Mouse (Mus musculus) megakaryocyte, embryonic 14.5 days (primary cell): ENCODE measurements around the gene Lmbr1. TPM values are rescaled to one million over a fixed set of nuclear protein-coding genes. Genes with fewer than 3 reads are reported as not detected.

ENCODE experiments used
- H3K27me3 ChIP-seq: replicated peaks from 2 replicates; pipeline ENCODE3; 2012; ENCODE audit warnings: inconsistent platforms
- H3K36me3 ChIP-seq: replicated peaks from 2 replicates; pipeline ENCODE3; 2012; ENCODE audit warnings: low read length, inconsistent platforms, mixed read lengths
- H3K4me1 ChIP-seq: 2 replicates; pipeline ENCODE4 v1.6.1; 2012; ENCODE audit warnings: inconsistent platforms
- H3K4me3 ChIP-seq: replicated peaks from 2 replicates; pipeline ENCODE3; 2012; ENCODE audit warnings: moderate library complexity, mild to moderate bottlenecking, inconsistent platforms
- H3K9me3 ChIP-seq: 2 replicates; pipeline ENCODE4 v1.6.1; 2012; ENCODE audit warnings: inconsistent platforms
- FLI1 ChIP-seq: IDR thresholded peaks from 2 replicates; pipeline ENCODE4 v1.6.1; 2012; ENCODE audit warnings: low read length, inconsistent platforms, mixed read lengths
- GATA1 ChIP-seq: IDR thresholded peaks from 3 replicates; pipeline ENCODE4 v1.6.1; 2012; ENCODE audit warnings: mixed read lengths, low read length, inconsistent platforms, borderline replicate concordance
- polyA plus RNA-seq: library from polyadenylated mRNA; stranded (reverse); fragments of >175 nt; gene quantifications from 2 replicates; pipeline ENCODE4 v1.2.3, GENCODE M21; 2012; ENCODE audit warnings: low replicate concordance; ENCODE audit not compliant: insufficient read depth

Gene Lmbr1
- polyA plus RNA-seq, 1 experiment: 0.41 TPM

DNA sequence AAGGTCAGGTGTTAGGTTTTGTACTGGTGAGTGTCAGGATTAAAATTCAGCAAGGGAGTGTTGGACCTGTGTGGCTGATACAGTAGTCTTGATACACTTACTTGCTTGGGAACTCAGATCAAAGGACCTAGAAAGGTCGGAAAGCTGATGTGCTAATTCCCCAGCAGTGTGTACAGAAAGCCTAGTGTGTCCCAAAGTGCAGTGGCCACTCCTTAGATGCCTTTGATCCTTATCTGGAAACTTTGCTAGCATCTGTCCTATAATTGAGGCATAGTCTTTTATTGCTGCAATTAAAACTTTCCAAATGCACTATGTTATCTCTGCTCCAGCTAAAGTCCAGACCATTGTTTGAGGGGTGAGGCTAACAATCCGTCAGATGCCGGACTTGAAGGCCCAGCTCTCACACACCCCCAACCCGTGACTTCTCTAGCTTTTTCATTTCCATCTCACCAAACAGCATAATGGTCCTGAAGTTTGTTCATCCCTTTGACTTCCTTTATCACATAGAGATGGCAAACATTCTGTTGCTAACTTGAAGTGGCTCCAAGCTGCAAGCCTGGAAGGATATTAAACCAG lies 166.1 kb downstream of the Lmbr1 start:
- H3K9me3 ChIP-seq: no peaks in the 10 kb centered on the region

DNA sequence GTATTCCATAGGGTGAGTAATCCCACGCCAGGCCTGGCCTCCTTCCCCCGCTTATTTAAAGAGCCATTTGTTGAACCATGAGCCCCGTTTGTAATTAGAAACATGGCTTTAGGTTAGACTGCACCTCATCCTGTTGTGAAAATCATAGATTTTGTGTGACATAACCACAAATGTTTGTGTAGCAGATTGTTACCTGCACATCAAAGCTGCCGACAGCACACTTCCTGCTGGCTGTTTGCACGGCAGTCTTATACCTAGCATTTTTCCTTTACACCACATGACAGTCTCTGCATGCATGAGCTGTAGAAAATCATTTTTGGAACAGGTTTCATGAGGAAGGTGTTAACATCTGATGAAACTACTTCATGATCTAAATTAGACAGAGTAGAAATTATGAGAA lies 172.5 kb downstream of the Lmbr1 start:
- no peaks in the 10 kb centered on the region for H3K27me3 ChIP-seq
- H3K36me3 ChIP-seq: no peaks in the 10 kb centered on the region
- no peak for TF ChIP-seq GATA1
- no peak for TF ChIP-seq FLI1
- H3K9me3 ChIP-seq: no peaks in the 10 kb centered on the region
- no peaks in the 10 kb centered on the region for H3K4me1 ChIP-seq
- H3K4me3 ChIP-seq: no peak overlapping the region

More for the DNA sequence above, 166.1 kb downstream of the Lmbr1 start:
- Histone ChIP-seq H3K4me3 (no peak overlapping the region), H3K4me1 (no peaks in the 10 kb centered on the region), H3K27me3 (no peaks in the 10 kb centered on the region), H3K36me3 (no peaks in the 10 kb centered on the region)
- no peak for TF ChIP-seq GATA1
- TF ChIP-seq FLI1: no peak

DNA sequence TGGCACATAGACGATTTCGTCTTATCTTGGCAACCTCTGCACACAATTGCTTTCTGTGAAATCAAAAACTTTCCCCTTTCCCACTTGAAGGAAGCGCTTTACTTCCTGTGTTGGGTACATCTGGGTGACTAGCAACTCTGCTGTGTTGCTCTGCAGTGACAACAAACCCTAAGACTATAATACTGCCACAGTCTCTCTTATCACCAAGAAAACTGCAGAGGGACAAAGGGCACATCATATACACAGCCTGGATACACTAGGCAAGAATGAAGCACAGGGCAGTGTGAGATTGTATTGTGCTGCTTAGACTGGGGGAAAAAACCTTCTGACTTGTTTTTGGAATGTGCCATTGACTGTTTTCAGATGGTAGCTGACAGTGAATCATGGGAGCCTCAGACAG lies 178.3 kb downstream of the Lmbr1 start:
- peaks cover 15% of the 10 kb centered on the region for H3K4me1 ChIP-seq
- H3K27me3 ChIP-seq: peaks cover 33% of the 10 kb centered on the region
- no peak for TF ChIP-seq GATA1
- TF ChIP-seq FLI1: no peak
- no peaks in the 10 kb centered on the region for H3K36me3 ChIP-seq
- no peak overlapping the region for H3K4me3 ChIP-seq
- 0 out of 2 replicates have a peak, but pooled peaks cover 4% of the 10 kb centered on the region for H3K9me3 ChIP-seq

DNA sequence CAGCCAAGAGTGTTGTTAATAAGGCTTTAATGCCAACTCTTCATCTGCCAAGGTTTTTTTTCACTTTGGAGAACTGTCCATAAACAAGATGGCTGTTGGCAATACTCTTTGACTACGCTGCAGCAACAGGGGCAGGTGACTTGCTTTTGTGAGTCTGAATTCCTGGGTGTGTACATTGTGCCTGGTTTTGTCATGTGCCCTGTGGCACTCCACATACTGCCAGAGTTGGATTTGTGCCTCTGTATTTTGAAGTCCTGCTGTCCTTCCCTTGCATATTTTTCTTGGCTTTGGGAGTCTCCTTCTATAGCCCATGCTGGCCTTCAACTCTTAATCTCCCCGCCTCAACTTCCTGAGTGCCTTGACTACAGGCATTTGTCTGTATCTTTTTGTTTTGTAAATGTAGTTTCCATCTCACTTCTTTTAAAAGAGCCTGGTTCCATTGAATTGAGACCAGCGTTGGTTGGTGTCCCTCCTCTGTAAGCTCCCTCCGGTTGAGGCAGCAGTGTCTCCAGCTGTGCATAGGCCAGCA lies 179.2 kb downstream of the Lmbr1 start:
- TF ChIP-seq GATA1 (no peak), FLI1 (no peak)

DNA sequence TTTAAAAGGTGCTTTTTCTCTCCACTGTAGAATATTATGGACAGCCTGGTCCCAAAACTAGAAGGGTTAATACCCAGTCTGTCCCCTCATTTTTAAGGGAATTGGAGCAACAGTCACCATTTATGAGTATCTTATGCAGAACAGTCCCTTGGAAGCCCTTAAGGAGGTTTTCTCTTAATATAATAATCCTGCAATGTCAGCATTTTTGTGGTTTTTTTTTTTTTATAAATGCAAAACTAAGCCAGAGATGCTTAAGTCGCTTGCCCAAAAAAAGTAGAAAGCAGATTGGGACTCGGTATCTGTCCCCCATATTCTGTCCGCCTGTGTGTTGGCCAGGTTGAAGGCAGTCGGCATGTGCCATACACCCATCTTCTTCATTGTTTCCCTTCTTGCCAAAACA lies 181.0 kb downstream of the Lmbr1 start:
- Histone ChIP-seq H3K27me3 (peaks cover 35% of the 10 kb centered on the region), H3K9me3 (0 out of 2 replicates have a peak, but pooled peaks cover 4% of the 10 kb centered on the region), H3K4me1 (peaks cover 15% of the 10 kb centered on the region), H3K4me3 (no peak overlapping the region), H3K36me3 (no peaks in the 10 kb centered on the region)
- TF ChIP-seq GATA1: no peak

More for the DNA sequence above, 179.2 kb downstream of the Lmbr1 start:
- no peaks in the 10 kb centered on the region for H3K36me3 ChIP-seq
- 0 out of 2 replicates have a peak, but pooled peaks cover 4% of the 10 kb centered on the region for H3K9me3 ChIP-seq
- H3K4me3 ChIP-seq: no peak overlapping the region
- H3K27me3 ChIP-seq: peaks cover 35% of the 10 kb centered on the region
- H3K4me1 ChIP-seq: peaks cover 15% of the 10 kb centered on the region

DNA sequence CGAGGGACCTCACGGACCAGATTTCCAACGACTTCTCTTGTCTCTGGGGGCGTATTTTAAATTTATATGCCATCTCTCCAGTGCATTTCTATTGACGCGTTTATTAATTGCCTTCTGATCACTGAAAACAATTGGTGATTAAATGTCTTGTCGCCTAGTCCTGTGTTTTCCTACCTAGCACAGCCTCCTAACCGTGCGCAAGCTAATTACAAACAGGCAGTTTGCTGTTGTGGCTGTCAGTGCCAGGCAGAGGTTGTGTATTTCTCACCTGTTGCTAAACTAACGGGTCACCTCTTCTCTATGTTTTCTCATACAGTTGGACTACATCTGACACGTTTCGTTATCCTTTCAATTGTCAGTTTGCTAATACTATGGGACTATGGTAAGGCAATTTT lies 181.9 kb downstream of the Lmbr1 start:
- H3K4me1 ChIP-seq: peaks cover 15% of the 10 kb centered on the region
- peaks cover 35% of the 10 kb centered on the region for H3K27me3 ChIP-seq
- no peaks in the 10 kb centered on the region for H3K36me3 ChIP-seq
- TF ChIP-seq GATA1: no peak
- TF ChIP-seq FLI1: no peak
- 0 out of 2 replicates have a peak, but pooled peaks cover 4% of the 10 kb centered on the region for H3K9me3 ChIP-seq
- peak overlapping the region; percentile 90 for H3K4me3 ChIP-seq

DNA sequence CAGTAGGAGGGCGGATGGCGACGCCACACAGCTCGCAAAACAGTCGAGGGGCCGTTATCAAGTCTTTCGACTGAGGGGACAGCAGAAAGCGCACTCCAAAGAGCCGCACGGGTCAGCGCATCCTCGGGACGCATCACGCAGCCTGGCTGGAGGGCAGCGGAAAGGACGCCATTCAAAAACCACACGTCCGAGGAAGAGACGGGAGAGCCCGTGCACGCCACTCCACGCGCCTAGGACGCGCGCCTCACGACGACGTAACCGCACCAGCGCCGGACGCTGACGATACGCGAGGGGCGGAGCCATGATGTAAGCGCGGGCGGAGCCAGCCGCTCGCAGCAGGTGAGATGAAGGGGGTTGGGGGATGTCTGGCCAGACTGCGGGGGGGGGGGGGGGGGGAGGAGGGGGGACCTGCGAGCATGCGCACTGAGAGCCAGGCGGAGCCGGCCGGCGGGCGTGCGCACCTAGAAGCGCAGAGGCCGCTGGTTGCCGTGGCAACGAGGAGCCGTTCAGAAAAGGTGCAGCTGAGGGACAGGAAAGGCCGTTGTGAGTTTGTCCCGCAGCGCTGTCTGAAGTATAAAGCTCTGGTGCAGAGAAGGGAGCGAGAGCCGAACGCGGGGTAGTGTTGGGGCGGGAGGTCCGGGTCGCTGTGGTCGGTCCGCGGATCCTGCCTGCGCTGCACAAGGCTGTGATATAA lies 182.5 kb downstream of the Lmbr1 start, which contains the start of gene Rnf32:
Rnf32 (plus strand) TSS at position 423 of the 694 bp plus-strand sequence.
- no peak for TF ChIP-seq GATA1
- no peak for TF ChIP-seq FLI1
- H3K36me3 ChIP-seq: no peaks in the 10 kb centered on the region
- 0 out of 2 replicates have a peak, but pooled peaks cover 4% of the 10 kb centered on the region for H3K9me3 ChIP-seq
- peaks cover 35% of the 10 kb centered on the region for H3K27me3 ChIP-seq
- peak within 1 kb of the TSS; percentile 90 for H3K4me3 ChIP-seq
- H3K4me1 ChIP-seq: peaks cover 15% of the 10 kb centered on the region

DNA sequence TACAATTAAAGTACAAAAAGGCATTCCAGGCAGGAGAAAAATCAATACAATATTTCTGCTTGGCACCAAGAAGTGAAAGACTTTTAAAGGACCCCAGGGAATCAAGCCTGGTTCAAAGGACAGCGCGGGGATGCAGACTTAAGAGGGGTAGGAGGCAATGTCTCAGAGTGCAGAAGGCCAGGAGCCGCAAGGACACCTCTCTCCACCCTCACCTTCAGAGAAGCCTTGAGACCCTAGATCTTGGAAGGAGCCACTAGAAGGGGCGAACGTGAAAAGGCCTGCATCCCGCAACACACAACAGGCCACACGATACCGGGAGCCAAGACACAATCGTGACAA lies 183.0 kb downstream of the Lmbr1 start:
- no peak for TF ChIP-seq FLI1
- TF ChIP-seq GATA1: no peak
- Histone ChIP-seq H3K27me3 (peaks cover 35% of the 10 kb centered on the region), H3K4me3 (peak overlapping the region; percentile 90), H3K4me1 (peaks cover 15% of the 10 kb centered on the region), H3K36me3 (no peaks in the 10 kb centered on the region), H3K9me3 (0 out of 2 replicates have a peak, but pooled peaks cover 4% of the 10 kb centered on the region)

DNA sequence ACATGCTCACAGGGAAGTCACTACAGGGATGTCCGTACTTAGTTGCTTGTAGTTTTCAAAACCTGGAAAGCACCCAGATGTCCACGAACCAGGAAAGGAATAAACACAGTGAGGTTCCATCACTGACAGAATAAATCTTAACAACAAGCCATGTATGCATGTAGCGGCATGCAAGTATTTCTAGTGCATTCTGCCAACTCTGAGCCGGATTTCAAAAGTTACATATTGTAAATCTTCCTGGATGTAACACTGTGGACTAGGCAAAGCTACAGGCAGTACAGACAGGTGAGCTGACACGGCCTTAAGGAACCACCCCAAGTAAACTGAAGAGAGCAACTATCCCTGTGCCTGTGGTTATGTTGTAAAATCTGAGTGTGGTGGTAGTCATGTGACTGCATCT lies 191.4 kb downstream of the Lmbr1 start:
- TF ChIP-seq GATA1: no peak
- TF ChIP-seq FLI1: no peak
- H3K27me3 ChIP-seq: no peaks in the 10 kb centered on the region
- no peaks in the 10 kb centered on the region for H3K36me3 ChIP-seq
- H3K4me1 ChIP-seq: no peaks in the 10 kb centered on the region
- H3K4me3 ChIP-seq: no peak overlapping the region
- H3K9me3 ChIP-seq: no peaks in the 10 kb centered on the region

Other genes starting within 250 kb of the Lmbr1 start
- not detected in 2 replicates for gene Rnf32, start 182.4 kb downstream of the Lmbr1 start, polyA plus RNA-seq
- 3.1 and 3.7 TPM in 2 replicates for gene Nom1, start 56.3 kb upstream of the Lmbr1 start, polyA plus RNA-seq
- not detected in 2 replicates for gene Mnx1, start 100.1 kb upstream of the Lmbr1 start, polyA plus RNA-seq
- gene Ube3c, start 190.9 kb upstream of the Lmbr1 start, polyA plus RNA-seq: 0.85 TPM in 1 of 2 replicates, not detected in the other